Mouse (Mus musculus): ENCODE data around the gene Gm266.

Gene Gm266

DNA sequence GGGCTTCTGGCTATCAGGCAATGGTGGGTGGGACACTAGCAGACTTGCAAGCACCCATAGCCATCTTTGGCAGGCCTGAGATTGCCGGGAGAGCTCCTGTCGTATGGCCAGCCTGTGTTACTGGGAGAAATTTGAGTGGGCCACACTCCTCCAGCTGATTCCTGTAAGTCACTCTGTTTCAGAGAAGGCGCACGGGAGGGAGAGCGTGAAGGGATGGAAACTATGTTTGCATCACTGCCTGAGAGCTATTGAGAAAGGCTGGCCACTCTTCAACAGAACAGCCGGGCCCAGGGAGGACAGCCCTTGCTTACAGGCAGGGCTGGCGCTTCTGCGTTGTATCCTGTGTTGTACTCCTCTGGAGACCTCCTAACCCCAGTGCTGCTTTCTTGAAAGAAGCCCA lies 49.0 kb downstream of the Gm266 start:
- 49% methylated on average over 8 of the region's 8 CpGs for WGBS

GRCm38 (mm10) chr12:111436170-111436569 lies 49.5 kb downstream of the Gm266 start:
- 50% methylated on average over 3 of the region's 3 CpGs for WGBS

GRCm38 (mm10) chr12:111434745-111435327 lies 50.8 kb downstream of the Gm266 start:
- 59% methylated on average over 8 of the region's 8 CpGs for WGBS

Measured in cerebral cortex, adult 2 months (tissue).